Mouse (Mus musculus) heart, postnatal 36 days (tissue): ENCODE data around the gene Mctp1. TPM values are rescaled to one million over a fixed set of nuclear protein-coding genes. Genes with fewer than 3 reads are reported as not detected.
A peak's percentile ranks its signal among the peaks of the same experiment; 100 is the strongest.
"Not testable (repeated sequence)": the region's sequence is repeated elsewhere in the genome, so short reads cannot be mapped to it uniquely, and the experiment has no call there.

Experiments used
- DNase-seq, 2 experiments: peaks; one replicate each; pipeline ENCODE4 v3.0.0; 2021 to 2022
- intact Hi-C: fragments of 180-260 bp; cut with DNase I; formaldehyde crosslinking; loops from one replicate; pipeline ENCODE4 v1.15.1; 2025
- total RNA-seq, 2 experiments: library from RNA; stranded (reverse); gene quantifications; 2 replicates each; pipeline ENCODE4 v1.2.3; 2021

Gene Mctp1
- total RNA-seq, 2 experiments from 2014 or later, result 2.7 to 2.9 TPM

DNA sequence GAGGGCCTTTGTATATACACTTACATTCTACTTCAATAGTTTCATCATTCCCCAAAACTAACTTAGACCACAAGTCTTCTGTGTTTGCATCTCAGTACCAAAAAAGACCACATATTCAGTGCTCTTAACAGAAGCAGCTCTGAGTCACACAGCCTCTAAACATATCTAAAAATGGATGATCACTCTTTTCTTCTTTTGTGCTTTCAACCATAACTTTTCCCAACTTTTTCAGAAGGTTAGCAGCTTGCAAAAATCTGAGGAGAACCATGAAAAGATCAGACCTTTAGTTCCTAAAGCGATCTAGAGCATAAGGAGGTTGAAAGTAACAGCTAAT is 512.1 kb downstream of the Mctp1 start:
- no peak for DNase-seq
- intact Hi-C loops, result no loop called here

DNA sequence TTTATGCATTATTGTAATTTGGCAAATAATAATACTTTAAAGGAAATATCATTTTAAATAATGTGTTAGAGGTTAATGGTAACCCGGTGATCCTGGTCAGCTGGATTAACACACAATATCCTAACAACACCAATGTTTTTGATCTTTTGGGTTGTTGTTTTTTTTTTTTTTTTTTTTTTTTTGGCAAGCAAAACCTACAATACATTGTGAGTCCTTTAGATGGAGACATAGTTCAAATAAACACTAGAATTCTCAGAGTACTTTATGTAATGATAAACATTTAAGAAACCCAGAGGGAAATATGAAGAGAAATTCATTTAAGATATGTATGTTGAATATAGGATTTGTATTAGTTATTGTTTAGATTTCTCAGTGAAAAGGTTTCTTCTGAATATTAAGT is 534.0 kb downstream of the Mctp1 start:
- intact Hi-C loops, result no loop called here

DNA sequence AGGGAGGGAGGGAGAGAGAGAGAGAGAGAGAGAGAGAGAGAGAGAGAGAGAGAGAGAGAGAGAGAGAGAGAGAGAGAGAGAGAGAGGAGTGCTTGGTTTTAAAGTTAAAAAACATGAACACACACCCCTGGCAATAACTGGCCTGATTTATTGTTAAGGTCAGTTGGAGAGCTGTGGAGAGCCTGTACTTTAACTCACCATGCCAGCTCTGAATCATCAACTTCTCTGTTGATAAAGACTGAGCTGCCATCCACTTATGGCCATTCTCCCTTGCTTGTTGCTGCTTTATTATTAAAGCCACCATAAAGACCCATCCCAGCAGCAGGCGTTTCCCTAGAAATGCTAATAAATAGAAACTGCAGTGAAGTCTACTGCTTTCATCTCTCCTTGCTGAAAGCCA is 542.5 kb downstream of the Mctp1 start:
- intact Hi-C loops, result no loop called here

More for the DNA sequence above, 534.0 kb downstream of the Mctp1 start:
- no peak for DNase-seq

DNA sequence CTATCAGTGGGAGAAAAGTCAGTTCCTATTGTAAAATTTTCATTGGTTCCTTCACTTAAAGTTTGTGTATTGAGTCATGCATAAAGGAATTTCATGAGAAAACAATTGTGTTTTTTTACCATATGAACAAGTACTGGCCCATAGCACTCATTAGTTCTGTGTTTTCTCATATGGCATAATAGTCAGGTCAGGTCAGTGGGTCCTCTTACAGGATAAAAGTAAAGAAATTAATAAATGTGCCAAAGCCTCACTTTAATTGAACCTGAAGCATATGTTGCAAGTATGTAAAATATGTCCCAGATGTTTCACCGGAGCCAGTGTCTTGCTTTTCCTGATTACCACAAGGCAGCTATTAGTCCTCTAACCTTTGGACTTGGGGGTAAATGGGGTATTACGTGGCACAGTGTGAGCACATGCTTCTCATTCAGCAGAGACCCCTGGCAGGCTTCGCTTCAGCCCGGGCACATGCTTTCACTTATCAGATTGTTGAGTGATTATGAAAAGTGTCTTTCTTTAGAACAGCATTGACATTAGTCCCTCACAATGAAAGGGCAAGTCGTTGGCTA is 543.6 kb downstream of the Mctp1 start:
- intact Hi-C loops, result no loop called here
- no peak for DNase-seq

More for the DNA sequence above, 542.5 kb downstream of the Mctp1 start:
- DNase-seq, result no peak

DNA sequence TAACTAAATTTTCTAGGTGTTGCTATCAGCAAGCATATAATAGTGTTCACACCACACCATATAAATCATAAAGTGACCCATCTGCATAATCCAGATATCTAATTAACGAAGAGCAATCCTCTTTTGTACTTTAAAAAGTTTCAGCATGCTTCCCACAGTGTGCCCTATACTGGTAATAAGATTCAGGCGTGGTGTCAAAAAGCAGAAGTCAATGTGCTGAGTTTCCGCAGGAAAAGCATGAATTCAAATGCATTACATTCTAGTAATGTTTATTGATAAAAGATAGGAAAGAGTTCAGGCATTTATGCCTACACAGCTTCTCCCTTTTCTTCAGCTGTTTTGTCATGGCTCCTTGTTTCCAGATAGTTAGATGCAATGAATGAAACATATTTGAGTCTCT is 544.8 kb downstream of the Mctp1 start:
- DNase-seq, result no peak
- intact Hi-C loops, result no loop called here

DNA sequence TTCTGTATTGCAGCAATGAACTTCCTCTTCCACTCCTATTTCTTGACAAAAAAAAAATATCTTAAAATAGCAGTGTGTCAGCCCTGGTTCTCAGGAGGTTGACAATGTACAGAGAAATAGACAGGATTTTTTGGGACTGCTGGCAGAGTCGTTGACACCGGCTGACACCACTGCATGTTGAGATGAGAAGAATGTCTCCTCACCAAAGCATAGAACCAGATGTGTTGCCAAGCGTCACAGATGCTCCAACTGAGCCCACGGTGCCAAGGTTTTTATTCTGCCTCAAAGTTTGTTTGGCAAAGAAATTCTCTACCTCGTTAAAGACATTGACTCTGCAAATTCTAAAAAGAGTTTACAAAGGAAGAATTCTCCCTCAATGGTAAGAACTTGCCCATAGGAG is 548.6 kb downstream of the Mctp1 start:
- intact Hi-C loops, result no loop called here
- DNase-seq, result no peak

DNA sequence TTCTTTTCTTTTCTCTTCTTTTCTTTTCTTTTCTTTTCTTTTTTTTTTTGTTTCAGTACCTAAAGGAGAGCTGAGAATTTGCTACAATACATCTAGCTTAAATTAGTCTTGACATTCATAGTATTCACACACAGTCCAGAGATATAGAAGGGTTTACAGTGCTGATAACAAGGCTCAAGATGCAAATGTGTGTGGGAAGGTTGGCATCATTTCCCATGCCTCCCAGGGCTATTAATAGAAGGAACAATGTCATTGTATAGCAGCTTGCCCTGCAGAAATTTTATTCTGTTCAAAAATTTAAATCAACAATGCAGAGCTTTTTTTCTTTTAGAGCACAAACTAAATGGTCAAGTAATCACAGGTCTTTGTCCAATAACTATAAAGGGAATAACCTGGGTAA is 564.9 kb downstream of the Mctp1 start:
- DNase-seq, result no peak
- intact Hi-C loops, result no loop called here

DNA sequence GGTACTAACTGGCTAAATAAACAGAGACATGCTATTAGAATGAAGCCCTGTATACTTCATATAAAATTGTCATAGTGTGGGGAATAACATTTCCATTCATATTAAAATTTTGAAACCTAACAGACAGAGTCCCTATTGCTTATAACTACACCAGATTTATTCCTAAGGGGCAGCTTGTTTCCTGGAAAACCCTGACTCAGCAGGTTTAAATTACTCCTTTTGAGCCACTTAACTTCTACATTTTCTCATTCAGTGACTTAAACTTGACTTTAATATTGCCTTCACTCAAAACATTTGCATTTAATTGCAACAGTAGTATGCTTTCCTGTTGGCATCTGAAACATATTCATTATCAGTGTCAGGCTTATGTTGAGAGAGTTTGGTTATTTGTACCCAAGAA is 583.3 kb downstream of the Mctp1 start:
- no peak for DNase-seq
- intact Hi-C loops, result no loop called here

DNA sequence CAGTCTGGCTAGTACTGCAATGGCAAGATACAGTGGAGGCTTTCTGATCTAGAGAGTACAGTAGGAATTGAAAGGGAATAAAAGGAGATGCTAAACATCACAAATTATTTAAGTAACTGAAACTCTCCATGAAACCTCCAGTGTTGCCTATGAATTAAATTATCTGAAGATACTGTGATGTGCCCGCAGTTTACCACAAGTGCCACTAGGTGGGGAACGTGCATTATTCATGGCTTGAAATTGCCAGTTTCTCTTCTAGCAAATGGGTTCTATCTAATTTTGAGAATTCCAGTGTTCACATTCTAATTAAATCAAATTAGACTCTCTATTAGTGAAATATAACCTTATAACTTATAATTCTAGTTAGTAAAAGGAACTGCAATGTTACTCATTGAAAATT is 585.1 kb downstream of the Mctp1 start:
- peak in 1 of 2 experiments; percentile 25 for DNase-seq
- intact Hi-C loops, result loop anchor here (2.0 kb wide), 1 partner anchor 245 kb away; no protein-coding TSS in a partner anchor

DNA sequence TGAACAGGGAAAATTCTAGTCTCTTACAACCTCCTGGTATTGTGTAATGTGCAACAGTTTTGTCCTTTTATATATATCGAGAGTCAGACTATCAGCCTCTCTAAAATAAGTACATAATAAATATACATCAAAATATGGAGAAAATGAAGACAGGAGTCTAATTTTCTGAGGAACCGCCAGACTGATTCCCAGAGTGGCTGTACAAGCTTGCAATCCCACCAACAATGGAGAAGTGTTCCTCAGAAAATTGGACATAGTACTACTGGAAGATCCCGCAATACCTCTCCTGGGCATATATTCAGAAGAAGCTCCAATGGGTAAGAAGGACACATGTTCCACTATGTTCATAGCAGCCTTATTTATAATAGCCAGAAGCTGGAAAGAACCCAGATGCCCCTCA is 586.7 kb downstream of the Mctp1 start:
- intact Hi-C loops, result loop anchor here (10.0 kb wide), 1 partner anchor 1224 kb away; the partner anchor contains the start of gene Nr2f1
- not testable (repeated sequence) for DNase-seq

DNA sequence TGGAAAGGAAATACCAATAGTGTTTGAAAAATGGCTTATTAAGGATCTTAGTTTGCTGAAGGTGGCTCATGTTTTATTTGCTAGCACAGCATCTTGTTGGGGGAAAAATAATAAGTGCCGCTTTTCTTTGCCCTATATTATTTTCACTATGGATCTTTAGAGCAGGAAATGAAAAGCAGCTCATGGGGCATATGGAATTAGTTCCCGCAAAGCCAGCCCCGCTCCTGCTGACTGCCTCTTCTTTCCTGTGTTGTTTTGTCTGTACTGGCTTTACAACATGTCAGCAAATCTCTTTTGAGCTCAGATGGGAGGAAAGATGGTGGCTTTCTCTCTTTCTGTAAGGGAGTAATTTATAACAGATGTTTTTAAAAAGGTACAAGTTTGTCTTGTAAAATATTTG is 618.3 kb downstream of the Mctp1 start:
- DNase-seq, result no peak
- intact Hi-C loops, result no loop called here

DNA sequence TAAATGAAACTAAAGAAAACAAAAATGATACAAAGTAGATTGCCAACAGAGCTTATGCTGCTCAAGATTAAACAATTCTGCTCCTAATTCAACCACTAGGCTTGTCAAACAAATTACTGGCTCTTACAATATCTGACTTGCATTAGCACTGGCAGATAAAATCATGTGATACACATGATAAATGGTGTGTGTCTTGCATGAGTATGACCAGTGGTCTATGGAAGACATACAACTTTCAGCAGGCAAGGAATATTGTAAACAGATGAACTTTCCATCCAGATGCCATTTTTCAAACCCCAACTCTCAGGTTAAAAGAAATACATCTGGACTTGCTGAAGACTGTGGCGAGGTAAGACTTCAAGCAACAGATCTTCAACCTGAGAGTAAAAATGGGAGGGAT is 619.3 kb downstream of the Mctp1 start:
- intact Hi-C loops, result no loop called here
- no peak for DNase-seq

DNA sequence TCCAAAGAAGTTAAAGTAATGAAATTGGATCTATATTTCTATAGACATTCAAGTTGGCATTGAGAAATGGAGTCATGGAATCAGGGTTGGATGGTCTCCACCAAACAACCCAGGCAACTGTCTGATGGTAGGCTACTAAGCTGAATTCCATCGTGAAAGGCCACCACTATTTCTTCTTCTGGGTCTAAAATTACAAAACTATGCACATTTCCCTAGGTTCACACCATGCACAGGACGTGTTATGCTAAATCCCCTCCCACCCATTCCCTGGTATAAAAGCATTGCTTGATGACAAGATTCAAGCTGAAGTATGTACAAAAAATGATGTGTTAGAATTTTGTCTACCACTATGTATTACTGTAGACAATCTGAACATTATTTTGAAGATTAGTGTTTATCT is 634.5 kb downstream of the Mctp1 start:
- intact Hi-C loops, result no loop called here
- DNase-seq, result no peak

DNA sequence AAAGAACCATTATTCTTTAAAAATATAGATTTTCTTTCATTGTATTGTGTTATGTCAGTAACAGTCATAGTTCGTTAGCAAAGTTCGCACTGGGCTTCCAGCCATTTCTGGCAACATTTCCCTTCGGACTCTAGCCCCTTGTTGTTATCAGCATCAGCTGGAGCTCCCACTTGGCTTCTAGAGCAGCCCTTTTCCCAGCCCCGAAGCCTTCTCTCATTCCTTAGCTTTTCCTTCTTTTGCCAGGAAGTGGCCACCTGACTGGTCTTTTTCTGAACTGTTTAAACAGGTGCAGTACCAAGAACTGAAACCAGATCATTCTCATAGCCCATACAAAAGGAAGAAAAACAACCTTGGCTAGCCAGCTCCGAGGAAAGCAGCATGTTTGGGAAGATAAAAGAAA is 645.3 kb downstream of the Mctp1 start:
- DNase-seq, result peak; percentile 9 to 15
- intact Hi-C loops, result no loop called here

DNA sequence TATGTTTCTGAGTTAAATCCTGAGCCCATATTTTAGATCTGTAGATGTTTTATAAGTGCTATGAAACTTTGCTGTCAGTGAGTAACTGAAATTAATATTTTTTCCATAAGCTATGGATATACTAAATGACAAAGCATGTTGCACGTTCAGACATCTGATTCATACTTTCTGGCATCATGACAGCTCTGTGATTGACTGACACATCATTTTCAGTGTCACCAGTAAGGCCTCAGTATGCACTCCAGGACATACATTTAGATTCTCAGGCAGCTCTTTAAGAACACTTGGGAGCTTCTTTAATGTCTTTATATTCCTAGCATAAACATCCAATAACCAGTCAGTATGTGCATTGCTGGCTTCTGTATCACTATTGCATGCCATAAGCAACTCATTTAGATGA is 659.0 kb downstream of the Mctp1 start:
- intact Hi-C loops, result loop anchor here (10.0 kb wide), 1 partner anchor 171 kb away; no protein-coding TSS in a partner anchor

DNA sequence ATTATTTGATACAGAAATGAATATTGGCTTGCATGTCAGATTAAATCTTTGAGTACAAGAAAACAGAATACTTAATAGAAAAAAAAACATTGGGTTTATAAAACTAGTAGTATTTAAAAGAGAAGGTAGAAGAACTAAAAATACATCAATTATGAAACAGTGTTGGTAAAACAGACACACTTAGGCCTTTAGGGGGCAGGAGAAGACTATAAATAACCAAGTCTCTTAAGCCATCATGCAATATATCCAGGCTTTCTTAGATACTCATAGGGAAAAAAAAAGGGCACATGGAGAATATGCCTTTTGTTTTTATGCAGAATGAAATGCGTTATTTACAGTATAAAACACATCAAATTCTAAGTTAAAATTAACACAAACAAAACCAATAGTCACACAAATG is 661.0 kb downstream of the Mctp1 start:
- intact Hi-C loops, result loop anchor here (5.0 to 10.0 kb wide), 3 partner anchors 169 to 1157 kb away; no protein-coding TSS in a partner anchor
- no peak for DNase-seq

More for the DNA sequence above, 659.0 kb downstream of the Mctp1 start:
- DNase-seq, result no peak

DNA sequence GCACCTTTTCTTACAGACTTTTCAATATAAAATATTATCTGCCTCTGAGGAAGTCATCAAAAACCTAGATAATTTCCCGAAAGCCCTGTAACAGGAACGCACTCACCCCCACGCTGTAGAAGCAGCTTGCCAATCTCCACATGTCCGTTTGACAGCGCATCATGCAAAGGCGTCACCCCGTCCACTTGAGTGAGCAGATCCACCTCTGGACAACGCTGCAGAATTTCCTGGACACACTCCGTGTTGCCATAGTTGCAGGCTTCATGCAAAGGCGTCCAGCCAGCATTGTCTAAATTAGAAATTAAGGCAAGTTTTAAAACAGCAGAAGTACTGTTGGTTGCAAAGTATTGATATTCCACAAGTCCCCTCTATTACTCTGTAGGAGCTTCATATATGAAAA is 662.1 kb downstream of the Mctp1 start:
- no peak for DNase-seq
- intact Hi-C loops, result loop anchor here (5.0 to 10.0 kb wide), 3 partner anchors 168 to 1156 kb away; no protein-coding TSS in a partner anchor

DNA sequence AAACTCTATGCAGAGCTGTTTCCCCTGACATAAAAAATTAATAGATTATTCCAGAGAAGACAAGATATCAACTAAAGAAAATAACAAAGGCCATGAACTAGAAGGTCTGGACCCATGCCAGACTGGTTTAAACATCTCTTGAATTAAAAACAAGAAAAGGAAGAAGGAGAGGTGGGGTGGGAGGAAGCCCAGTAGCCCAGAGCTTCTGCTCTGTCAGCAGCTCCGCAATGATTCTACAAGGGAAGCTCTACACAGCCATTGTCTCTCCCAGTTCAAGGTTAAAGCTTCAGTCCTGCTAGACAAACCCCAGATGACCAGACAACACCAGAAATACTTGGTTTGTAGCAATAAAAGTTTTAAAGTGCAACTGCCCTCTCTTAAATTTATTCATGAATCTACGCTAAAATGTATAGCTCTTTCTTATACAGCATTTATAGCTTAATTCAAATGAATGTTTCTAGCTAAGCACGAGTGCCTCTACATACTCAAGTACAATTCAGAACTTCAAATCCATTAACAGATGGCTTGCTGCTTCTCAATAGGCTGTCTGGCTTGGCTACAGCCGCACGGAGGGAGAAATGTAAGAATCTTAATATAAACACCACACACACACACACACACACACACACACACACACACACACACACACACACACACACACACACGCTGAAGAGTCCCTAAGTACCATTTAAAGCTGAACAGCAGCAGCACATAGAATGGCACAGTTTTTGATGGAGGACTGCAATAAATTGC is 663.0 kb downstream of the Mctp1 start:
- no peak for DNase-seq
- intact Hi-C loops, result loop anchor here (5.0 to 10.0 kb wide), 3 partner anchors 167 to 1155 kb away; no protein-coding TSS in a partner anchor

DNA sequence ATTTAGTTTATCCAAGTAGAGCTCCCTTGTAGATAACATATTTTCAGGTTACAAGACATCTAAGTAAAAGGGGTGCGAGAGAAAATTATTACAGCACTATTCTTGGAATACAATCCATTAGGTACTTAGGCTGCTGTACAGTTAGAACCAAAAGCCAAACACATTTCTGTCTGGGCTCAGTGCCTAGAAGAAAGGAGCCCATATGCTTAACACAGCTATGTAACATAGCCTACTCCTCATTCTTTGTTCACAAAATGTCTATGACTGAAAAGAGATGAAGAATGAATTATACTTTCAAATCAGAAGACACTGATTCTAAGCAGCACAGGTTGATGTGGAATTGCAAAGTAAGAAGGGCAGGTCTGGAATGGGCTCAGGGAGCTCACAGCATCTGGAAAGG is 664.1 kb downstream of the Mctp1 start:
- DNase-seq, result no peak
- intact Hi-C loops, result loop anchor here (5.0 to 10.0 kb wide), 3 partner anchors 166 to 1154 kb away; no protein-coding TSS in a partner anchor

DNA sequence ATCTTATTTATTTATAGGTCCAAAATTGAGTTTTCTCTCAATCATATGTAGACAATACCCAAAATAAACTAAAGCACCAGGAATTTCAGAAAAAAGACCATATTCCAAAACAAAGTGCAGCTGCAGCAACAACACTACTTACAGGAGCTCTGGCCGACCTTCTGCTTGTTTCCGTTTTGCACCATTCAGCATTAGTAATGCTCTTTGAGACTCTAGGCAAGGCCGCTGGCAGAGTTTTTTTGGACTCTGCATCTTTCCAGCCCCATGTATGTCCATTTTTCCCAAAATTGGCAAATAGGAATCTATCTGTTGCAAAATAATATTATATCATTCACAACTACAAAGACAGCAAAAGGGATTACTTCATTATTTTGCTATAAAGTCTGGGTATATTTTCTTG is 665.4 kb downstream of the Mctp1 start:
- intact Hi-C loops, result loop anchor here (5.0 to 10.0 kb wide), 3 partner anchors 165 to 1153 kb away; no protein-coding TSS in a partner anchor
- no peak for DNase-seq

DNA sequence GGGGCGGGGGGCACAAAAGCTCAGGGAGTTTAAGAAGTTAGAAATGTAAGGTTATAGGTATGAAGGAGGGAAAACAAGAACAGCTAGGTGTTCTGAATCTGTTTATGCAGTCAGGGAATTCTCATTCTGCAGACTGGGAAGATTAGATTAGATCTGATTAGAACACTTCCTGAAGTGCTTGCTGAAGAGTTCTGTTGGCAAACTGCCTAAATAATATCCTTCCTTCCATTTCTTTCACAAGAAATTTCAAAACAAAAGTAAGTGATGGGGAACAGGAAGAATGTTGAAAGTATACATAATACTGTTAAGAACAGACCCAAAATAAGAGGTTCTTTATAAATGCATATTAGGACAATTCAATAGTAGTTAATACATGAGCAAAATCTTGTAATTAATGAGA is 678.9 kb downstream of the Mctp1 start:
- intact Hi-C loops, result no loop called here
- no peak for DNase-seq

DNA sequence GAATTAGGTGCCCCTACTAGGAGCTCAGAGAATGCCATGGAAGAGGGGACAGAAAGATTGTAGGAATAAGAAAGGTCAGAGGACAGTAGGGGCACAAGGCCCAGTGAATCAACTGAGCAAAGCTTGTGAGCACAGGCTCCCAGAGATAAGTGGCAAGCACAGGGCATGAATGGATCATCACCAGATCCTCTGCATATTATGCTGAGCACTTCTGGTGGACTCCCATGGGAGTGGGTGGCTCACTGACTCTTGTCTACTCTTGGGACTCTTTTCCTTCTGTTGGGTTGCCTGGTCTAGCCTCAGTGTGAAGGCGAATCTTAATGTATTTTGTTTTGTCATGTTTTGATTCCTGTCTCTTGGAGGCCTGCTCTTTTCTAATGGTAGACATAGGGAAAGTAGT is 684.5 kb downstream of the Mctp1 start:
- intact Hi-C loops, result no loop called here
- no peak for DNase-seq
